Mouse (Mus musculus) right cerebral cortex, postnatal 25 days (tissue): ENCODE measurements around the gene Rps6ka5.

ENCODE experiments used
- DNase-seq: peaks from one replicate; pipeline ENCODE4 v3.0.0; 2022

Gene Rps6ka5

DNA sequence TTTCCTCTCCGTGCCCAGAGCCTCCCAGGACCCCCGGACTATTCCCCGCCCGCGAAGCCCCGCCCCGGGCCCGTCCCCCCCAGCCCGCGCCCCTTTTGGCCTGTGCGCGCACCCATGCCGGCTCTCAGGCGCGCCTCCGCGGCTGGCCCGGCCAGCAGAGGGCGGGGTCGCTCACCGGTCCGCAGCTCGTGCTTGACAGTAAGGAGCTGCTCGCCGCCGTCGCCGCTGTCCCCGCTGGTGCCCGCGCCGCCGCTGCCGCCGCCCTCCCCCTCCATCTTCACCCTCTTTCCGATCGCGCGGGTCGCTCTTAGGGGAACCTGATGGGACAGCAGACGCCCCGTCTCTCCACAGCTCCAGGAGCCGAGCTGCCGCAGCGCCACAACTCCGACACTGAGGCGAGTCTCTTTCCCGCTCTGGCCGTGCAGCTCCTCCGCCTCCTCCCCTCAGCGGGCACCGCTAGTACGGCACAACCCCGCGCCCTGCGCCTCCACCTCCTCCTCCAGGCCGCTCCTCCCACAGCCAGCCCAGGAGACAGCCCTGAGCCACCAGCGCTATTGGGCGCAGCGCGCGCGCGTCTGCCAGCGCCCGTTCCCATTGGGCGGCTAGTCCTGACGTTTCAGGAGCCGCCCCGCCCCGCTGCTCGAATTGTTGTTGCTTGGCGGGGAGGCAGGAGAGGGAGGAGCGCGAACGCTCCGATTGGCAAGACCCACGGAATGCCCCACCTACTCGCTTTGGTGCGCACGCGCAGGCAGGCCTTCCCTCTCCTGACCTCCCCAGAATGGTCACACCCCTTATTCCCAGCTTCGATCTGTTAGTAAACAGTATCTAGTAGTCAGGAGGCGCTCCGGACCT lies 2.0 kb downstream of the Rps6ka5 start:
- DNase-seq: peak; percentile 100

DNA sequence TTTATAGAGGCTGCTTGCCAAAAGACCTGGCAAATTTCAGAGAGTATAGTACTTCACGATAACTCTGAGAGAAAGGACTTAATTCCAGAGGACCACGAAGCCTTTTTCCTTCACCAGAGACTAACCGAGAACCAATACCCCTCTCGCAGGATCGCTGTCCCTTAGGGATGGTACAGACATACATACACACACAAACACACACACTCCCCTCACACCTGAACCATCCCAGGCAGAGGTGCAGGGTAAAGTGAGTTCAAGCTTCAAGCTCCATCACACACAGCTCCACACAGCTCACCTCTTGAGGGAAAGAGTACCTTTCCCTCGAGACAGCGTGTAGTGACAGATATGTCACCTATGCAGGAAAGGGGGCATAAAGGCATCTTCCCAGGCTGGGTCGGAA lies 2.6 kb downstream of the Rps6ka5 start:
- no peak for DNase-seq

GRCm38 (mm10) chr12:100720801-100721200 lies 6.0 kb downstream of the Rps6ka5 start:
- no peak for DNase-seq

GRCm38 (mm10) chr12:100717446-100717845 lies 9.3 kb downstream of the Rps6ka5 start:
- no peak for DNase-seq

GRCm38 (mm10) chr12:100716969-100717368 lies 9.8 kb downstream of the Rps6ka5 start:
- DNase-seq: no peak

- DNase-seq: no peak
Measured at GRCm38 (mm10) chr12:100711819-100712218, 15.0 kb downstream of the Rps6ka5 start.

DNA sequence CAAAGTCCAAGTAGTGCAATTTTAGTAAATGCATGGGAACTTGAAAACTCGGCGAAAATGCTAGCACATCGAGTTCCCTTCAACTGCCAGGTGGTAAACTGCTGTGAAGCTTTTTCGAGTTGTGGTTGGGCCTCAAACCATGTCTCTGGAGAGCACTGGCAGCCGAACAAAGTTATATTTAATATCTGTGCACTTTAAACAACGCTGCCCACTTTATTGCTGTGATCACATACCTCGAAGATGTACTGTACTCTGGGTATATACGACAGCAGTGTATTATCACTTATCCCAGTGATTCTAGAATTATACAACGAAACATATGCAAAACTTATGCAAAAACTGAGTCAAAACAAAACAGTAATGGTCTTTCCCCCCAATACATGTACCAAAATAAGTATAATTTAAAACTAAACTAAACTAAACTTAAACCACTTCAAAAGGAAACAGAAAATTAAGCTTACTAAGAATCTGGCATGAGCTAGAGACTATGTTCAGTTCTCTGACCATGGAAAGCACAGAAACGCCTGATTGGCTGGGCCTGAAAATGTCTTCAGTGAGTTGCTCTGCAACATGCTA lies 15.6 kb downstream of the Rps6ka5 start:
- DNase-seq: no peak

- no peak for DNase-seq
Measured at GRCm38 (mm10) chr12:100710432-100710831, 16.4 kb downstream of the Rps6ka5 start.

GRCm38 (mm10) chr12:100707312-100707711 lies 19.5 kb downstream of the Rps6ka5 start:
- DNase-seq: no peak

DNA sequence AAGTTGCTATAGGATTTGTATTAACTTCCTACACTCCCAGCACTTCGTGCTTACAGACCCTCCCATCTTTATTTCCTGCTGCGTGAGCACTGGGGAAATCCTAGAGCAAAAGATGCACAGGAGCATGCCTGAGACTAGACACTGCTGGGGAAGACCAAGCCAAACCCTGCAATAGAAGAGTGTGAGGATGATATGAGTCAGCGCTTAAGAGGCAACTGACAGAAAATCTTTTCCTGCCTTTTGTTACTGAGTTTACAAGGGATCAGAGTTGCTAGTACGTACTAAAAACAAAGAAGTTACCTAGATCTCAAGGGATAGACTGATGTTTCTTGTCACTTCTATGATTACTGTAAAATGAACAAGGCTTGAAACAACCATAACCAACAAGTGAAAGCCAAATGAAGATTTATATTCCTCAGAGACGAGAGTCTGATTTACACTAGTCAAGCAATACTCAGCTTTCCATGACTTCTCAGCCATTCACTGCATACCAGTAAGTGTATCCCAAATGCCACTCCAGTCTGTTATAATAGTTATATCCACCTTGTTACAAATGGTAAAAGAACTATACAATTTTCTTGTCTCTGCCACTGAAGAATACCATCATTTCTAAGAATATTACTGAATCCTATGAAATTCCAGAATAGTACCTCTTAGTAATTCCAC lies 21.6 kb downstream of the Rps6ka5 start:
- DNase-seq: no peak

DNA sequence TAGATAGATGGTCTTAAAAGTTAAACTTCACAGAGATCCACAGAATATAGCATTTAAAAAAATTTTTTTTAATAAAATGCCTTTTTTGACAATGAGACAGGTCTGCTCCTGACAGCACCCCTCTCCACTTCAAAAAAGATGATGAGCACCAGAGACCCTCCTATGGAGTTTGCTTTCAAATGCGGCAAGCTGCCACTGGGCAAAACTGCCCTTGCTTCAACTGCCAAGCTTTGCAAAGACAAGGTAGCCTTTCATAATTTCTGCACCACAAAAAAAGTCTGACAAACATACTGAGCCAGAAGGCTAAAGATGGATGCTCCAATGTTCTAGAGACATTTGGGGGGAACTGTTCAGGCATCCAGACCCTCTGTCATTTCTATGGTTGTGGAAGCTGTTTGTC lies 28.8 kb downstream of the Rps6ka5 start:
- no peak for DNase-seq

- DNase-seq: no peak
Measured at GRCm38 (mm10) chr12:100696621-100697020, 30.2 kb downstream of the Rps6ka5 start.

GRCm38 (mm10) chr12:100695252-100695651 lies 31.5 kb downstream of the Rps6ka5 start:
- DNase-seq: no peak

- DNase-seq: no peak
Measured at GRCm38 (mm10) chr12:100692208-100692607, 34.6 kb downstream of the Rps6ka5 start.

- DNase-seq: no peak
Measured at GRCm38 (mm10) chr12:100690444-100690843, 36.3 kb downstream of the Rps6ka5 start.

DNA sequence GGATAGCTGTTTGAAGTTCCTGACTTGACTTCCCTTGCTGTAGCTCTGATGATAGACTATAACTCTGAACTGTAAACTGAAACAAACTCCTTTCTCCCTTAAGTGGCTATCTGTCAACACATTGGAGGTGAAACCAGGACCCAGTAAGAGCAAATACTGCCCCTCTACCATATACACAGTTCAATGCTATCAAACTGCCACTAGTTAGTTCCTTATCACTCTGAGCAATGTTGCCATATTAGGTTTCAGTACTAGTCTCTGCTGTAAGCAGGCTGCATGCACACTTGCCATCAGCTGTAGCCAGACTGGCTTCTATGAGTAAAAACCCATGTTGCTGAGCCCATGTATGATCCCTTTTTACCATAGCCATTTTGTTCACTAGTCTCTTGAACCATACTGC lies 38.6 kb downstream of the Rps6ka5 start:
- DNase-seq: no peak

GRCm38 (mm10) chr12:100687001-100687400 lies 39.8 kb downstream of the Rps6ka5 start:
- DNase-seq: no peak

GRCm38 (mm10) chr12:100681752-100682151 lies 45.0 kb downstream of the Rps6ka5 start:
- DNase-seq: no peak

DNA sequence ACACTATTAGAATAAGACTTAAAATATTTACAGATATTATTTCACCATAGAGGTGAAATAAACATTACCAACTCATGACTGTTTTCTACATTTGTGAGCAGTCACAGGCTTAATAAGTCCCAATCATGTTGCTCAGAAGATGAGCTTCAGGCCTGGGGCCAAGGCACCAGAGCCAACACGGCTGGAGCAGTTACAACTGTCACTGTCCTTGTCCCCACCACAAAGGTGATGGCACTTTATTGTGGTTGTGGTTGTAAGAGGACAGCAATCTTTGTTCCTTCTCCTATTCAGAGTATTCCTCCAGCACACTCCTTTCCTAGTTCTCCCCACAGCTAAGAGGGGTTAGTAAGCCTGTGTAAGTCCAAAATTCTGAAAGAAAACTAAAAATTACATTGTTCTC lies 45.5 kb downstream of the Rps6ka5 start:
- DNase-seq: no peak

GRCm38 (mm10) chr12:100680676-100681075 lies 46.1 kb downstream of the Rps6ka5 start:
- DNase-seq: no peak

GRCm38 (mm10) chr12:100670647-100671199 lies 56.1 kb downstream of the Rps6ka5 start:
- no peak for DNase-seq

GRCm38 (mm10) chr12:100665294-100665693 lies 61.5 kb downstream of the Rps6ka5 start:
- no peak for DNase-seq

DNA sequence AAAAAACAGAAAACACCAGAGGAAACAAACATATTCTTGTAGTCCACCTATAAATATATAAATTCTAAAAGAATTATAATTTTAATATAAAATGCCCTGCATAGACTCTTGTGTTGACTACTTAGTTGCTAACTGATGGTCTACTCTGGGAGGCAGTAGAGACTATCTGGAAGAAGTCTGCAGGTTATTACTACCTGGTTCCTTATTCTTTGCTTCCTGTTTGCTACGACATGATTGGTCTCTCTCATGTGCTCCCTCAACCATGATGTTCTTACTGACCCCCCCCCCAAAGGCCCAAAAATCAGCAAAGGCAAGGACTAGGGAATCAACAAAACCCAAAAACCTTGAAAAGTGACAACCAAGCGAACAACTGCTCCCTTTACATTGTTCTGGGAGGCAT lies 66.7 kb downstream of the Rps6ka5 start:
- DNase-seq: no peak

DNA sequence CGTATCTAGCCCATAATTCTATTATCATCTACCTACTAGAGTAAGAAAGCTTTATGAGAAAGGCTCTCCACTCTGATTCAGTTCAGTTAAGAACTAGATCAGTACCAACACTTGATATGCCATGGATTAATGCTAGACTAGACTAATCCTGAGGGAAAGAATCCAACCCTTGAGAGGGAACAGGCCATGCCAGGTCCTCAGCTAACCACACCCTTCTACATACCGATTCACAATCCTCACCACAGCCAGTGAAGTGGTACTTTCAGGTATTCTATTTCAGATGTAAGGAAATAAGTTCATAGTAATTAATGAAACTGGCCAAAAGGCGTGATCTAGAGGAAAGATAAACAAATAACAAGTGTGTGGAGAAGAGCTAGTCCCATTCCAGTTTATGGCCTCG lies 70.8 kb downstream of the Rps6ka5 start:
- DNase-seq: no peak
